Mouse (Mus musculus) cerebellum, postnatal 25 days (tissue): Measurements from ENCODE around the gene Iqca.
A peak's percentile ranks its signal among the peaks of the same experiment; 100 is the strongest.

ENCODE experiments used
- DNase-seq, 2 experiments: peaks; one replicate each; pipeline ENCODE4 v3.0.0; 2021; ENCODE audit warnings: mixed read lengths in 2 of 2

The Iqca gene

GRCm38 (mm10) chr1:90131982-90132381 is 21.2 kb downstream of the Iqca start:
- DNase-seq, result no peak

- DNase-seq, result no peak
Observed at GRCm38 (mm10) chr1:90124561-90124960, 28.6 kb downstream of the Iqca start.

GRCm38 (mm10) chr1:90120706-90121105 is 32.5 kb downstream of the Iqca start:
- no peak for DNase-seq

- no peak for DNase-seq
Observed at GRCm38 (mm10) chr1:90119214-90119613, 34.0 kb downstream of the Iqca start.

GRCm38 (mm10) chr1:90117207-90117606 is 36.0 kb downstream of the Iqca start:
- DNase-seq, result no peak

- no peak for DNase-seq
Observed at GRCm38 (mm10) chr1:90114586-90114985, 38.6 kb downstream of the Iqca start.

GRCm38 (mm10) chr1:90113655-90114244 is 39.5 kb downstream of the Iqca start:
- no peak for DNase-seq

- DNase-seq, result no peak
Observed at GRCm38 (mm10) chr1:90112669-90113068, 40.5 kb downstream of the Iqca start.

- DNase-seq, result no peak
Observed at GRCm38 (mm10) chr1:90111198-90111839, 41.9 kb downstream of the Iqca start.

GRCm38 (mm10) chr1:90103896-90104487 is 49.2 kb downstream of the Iqca start:
- no peak for DNase-seq

- DNase-seq, result no peak
Observed at GRCm38 (mm10) chr1:90100360-90101232, 52.6 kb downstream of the Iqca start.

GRCm38 (mm10) chr1:90092816-90093493 is 60.2 kb downstream of the Iqca start:
- no peak for DNase-seq

- DNase-seq, result peak in 1 of 2 experiments; percentile 25
Observed at GRCm38 (mm10) chr1:90088192-90088990, 64.8 kb downstream of the Iqca start.

GRCm38 (mm10) chr1:90086461-90086860 is 66.7 kb downstream of the Iqca start:
- DNase-seq, result no peak

GRCm38 (mm10) chr1:90085526-90086157 is 67.6 kb downstream of the Iqca start:
- DNase-seq, result no peak

- DNase-seq, result peak; percentile 22 to 47
Observed at GRCm38 (mm10) chr1:90076291-90076690, 76.9 kb downstream of the Iqca start.

GRCm38 (mm10) chr1:90074779-90075178 is 78.4 kb downstream of the Iqca start:
- no peak for DNase-seq

- peak; percentile 21 to 35 for DNase-seq
Observed at GRCm38 (mm10) chr1:90071812-90072580, 81.2 kb downstream of the Iqca start.

GRCm38 (mm10) chr1:90060599-90060998 is 92.6 kb downstream of the Iqca start:
- peak; percentile 67 to 74 for DNase-seq

- DNase-seq, result no peak
Observed at GRCm38 (mm10) chr1:90060054-90060453, 93.1 kb downstream of the Iqca start.

- DNase-seq, result no peak
Observed at GRCm38 (mm10) chr1:90054991-90055390, 98.2 kb downstream of the Iqca start.
